Mouse (Mus musculus): ENCODE measurements around the gene BC016579. TPM values are rescaled to one million over a fixed set of nuclear protein-coding genes. Genes with fewer than 3 reads are reported as not detected.

BC016579 gene
- polyA plus RNA-seq, 1 experiment from 2014 or later, result 10.6 TPM

- Histone ChIP-seq H3K4me3 (ENCODE audit: low read depth, low read length) (no peak overlapping the region), H3K36me3 (ENCODE audit: control insufficient read depth, insufficient read depth, low read length) (no peaks in the 10 kb centered on the region), H3K9me3 (ENCODE audit: control insufficient read depth, low read length) (no peaks in the 10 kb centered on the region), H3K27ac (replicated peaks) (no peak overlapping the region), H3K4me1 (replicated peaks; ENCODE audit: control insufficient read depth, insufficient read depth) (no peaks in the 10 kb centered on the region), H3K4me2 (replicated peaks; ENCODE audit: low read depth) (no peak overlapping the region), H3K9ac (ENCODE audit: low read length) (no peak overlapping the region), H3K27me3 (ENCODE audit: control insufficient read depth, insufficient read depth, low read length) (no peaks in the 10 kb centered on the region)
- no peak for TF ChIP-seq EP300 (optimal IDR thresholded peaks at IDR 0.05)
- TF ChIP-seq CTCF (IDR thresholded peaks at IDR 0.05; ENCODE audit: low read depth), result no peak
- ATAC-seq (ENCODE audit: low FRiP score, low TSS enrichment), result no peak
- DNase-seq (ENCODE audit: low spot score), result no peak
- WGBS, result 72% methylated on average over 2 of the region's 2 CpGs
Measured at GRCm38 (mm10) chr16:45624791-45625190, 29.1 kb downstream of the BC016579 start.

GRCm38 (mm10) chr16:45623230-45623629, 30.6 kb downstream of the BC016579 start:
- TF ChIP-seq CTCF (IDR thresholded peaks at IDR 0.05; ENCODE audit: low read depth) (no peak), EP300 (optimal IDR thresholded peaks at IDR 0.05) (no peak)
- ATAC-seq (ENCODE audit: low FRiP score, low TSS enrichment) (no peak), DNase-seq (ENCODE audit: low spot score) (no peak)
- WGBS, result 76% methylated on average over 4 of the region's 4 CpGs
- no peak overlapping the region for H3K9ac ChIP-seq (ENCODE audit: low read length)
- H3K4me1 ChIP-seq (replicated peaks; ENCODE audit: control insufficient read depth, insufficient read depth), result no peaks in the 10 kb centered on the region
- no peak overlapping the region for H3K27ac ChIP-seq (replicated peaks)
- no peak overlapping the region for H3K4me2 ChIP-seq (replicated peaks; ENCODE audit: low read depth)
- H3K36me3 ChIP-seq (ENCODE audit: control insufficient read depth, insufficient read depth, low read length), result no peaks in the 10 kb centered on the region
- no peak overlapping the region for H3K4me3 ChIP-seq (ENCODE audit: low read depth, low read length)
- no peaks in the 10 kb centered on the region for H3K27me3 ChIP-seq (ENCODE audit: control insufficient read depth, insufficient read depth, low read length)
- H3K9me3 ChIP-seq (ENCODE audit: control insufficient read depth, low read length), result no peaks in the 10 kb centered on the region

DNA sequence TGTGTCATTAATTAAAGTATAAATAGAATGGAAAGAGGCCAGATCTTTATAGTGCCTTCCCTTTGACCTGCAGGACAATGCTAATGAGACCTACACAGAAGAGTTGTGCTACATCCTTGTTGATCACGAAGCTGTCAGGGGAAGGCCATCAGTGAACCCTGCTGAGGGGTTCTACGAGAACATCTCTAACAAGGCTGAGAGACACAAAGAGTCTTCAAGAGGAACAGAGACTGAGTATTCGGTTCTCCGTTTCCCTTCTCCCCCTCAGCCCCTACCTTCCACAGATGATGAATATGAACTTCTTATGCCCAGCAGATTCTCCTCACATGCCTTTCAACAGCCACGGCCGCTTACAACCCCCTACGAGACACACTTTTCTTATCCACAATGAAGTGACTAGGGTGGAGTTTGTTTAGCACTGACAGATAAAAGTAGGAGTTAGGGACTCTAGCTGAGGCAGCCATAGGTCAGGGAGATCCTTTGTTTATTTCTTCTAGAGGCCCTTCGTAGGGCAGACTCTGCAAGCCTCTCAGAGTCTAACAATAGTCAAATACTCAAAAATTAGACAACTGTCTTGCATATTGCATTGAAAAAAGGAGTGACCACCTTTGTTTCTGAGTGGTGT, 34.0 kb downstream of the BC016579 start:
- DNase-seq (ENCODE audit: low spot score), result no peak
- 40% methylated on average over 8 of the region's 8 CpGs for WGBS

DNA sequence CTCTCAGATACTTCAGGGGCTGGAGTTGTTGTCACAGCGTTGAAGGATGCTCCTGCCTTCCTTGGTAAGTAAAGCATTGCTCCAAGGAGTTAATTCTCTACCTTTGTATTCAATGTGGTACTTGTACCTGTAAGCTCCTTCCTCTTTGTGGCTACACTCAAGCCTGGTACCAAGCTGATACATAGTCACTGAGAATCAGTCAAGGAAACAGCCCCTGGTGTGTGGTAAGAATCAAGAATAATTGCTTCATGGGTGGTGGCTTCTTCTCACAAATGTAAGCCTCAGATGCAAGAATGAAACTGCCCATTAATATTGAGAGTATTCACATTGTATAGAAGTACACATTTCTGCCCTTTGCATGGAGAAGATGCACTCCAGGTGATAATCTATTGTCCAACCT, 37.9 kb downstream of the BC016579 start:
- TF ChIP-seq CTCF (IDR thresholded peaks at IDR 0.05; ENCODE audit: low read depth), result no peak
- no peak for TF ChIP-seq EP300 (optimal IDR thresholded peaks at IDR 0.05)
- no peak overlapping the region for H3K4me3 ChIP-seq (ENCODE audit: low read depth, low read length)
- H3K27ac ChIP-seq (replicated peaks), result no peak overlapping the region
- ATAC-seq (ENCODE audit: low FRiP score, low TSS enrichment) (no peak), DNase-seq (ENCODE audit: low spot score) (no peak)
- H3K27me3 ChIP-seq (ENCODE audit: control insufficient read depth, insufficient read depth, low read length), result no peaks in the 10 kb centered on the region
- H3K36me3 ChIP-seq (ENCODE audit: control insufficient read depth, insufficient read depth, low read length), result no peaks in the 10 kb centered on the region
- H3K4me1 ChIP-seq (replicated peaks; ENCODE audit: control insufficient read depth, insufficient read depth), result no peaks in the 10 kb centered on the region
- no peaks in the 10 kb centered on the region for H3K9me3 ChIP-seq (ENCODE audit: control insufficient read depth, low read length)
- 89% methylated on average over 1 of the region's 1 CpGs for WGBS
- no peak overlapping the region for H3K4me2 ChIP-seq (replicated peaks; ENCODE audit: low read depth)
- no peak overlapping the region for H3K9ac ChIP-seq (ENCODE audit: low read length)

More for the DNA sequence above, 34.0 kb downstream of the BC016579 start:
- ATAC-seq (ENCODE audit: low FRiP score, low TSS enrichment), result no peak
- no peak overlapping the region for H3K27ac ChIP-seq (replicated peaks)
- H3K36me3 ChIP-seq (ENCODE audit: control insufficient read depth, insufficient read depth, low read length), result no peaks in the 10 kb centered on the region
- no peaks in the 10 kb centered on the region for H3K9me3 ChIP-seq (ENCODE audit: control insufficient read depth, low read length)
- no peak overlapping the region for H3K4me3 ChIP-seq (ENCODE audit: low read depth, low read length)
- H3K9ac ChIP-seq (ENCODE audit: low read length), result no peak overlapping the region
- H3K27me3 ChIP-seq (ENCODE audit: control insufficient read depth, insufficient read depth, low read length), result no peaks in the 10 kb centered on the region
- TF ChIP-seq EP300 (optimal IDR thresholded peaks at IDR 0.05), result no peak
- TF ChIP-seq CTCF (IDR thresholded peaks at IDR 0.05; ENCODE audit: low read depth), result no peak
- no peaks in the 10 kb centered on the region for H3K4me1 ChIP-seq (replicated peaks; ENCODE audit: control insufficient read depth, insufficient read depth)
- H3K4me2 ChIP-seq (replicated peaks; ENCODE audit: low read depth), result no peak overlapping the region

DNA sequence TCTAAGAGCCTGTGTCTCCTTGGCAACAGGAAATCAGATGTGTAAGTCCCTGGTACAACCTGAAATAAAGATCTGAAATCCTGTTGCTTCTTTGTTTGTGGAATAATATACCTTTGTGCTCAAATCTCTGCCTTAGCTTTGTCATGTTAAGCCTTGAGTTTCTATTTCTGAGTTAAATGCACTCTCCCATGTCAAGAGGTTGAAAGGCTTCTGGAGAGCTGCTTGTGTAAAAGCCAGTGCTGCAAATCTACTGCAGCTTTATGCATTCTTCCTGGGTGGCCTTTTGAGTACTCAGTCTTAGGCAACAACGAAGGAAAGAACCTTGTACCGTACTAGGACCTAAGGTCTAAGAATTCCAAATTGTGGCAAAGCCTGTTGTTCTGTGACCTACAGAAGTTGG, 40.6 kb downstream of the BC016579 start:
- no peak for DNase-seq (ENCODE audit: low spot score)
- WGBS, result 39% methylated on average over 2 of the region's 2 CpGs
- no peaks in the 10 kb centered on the region for H3K9me3 ChIP-seq (ENCODE audit: control insufficient read depth, low read length)
- no peaks in the 10 kb centered on the region for H3K27me3 ChIP-seq (ENCODE audit: control insufficient read depth, insufficient read depth, low read length)
- H3K27ac ChIP-seq (replicated peaks), result no peak overlapping the region
- H3K36me3 ChIP-seq (ENCODE audit: control insufficient read depth, insufficient read depth, low read length), result no peaks in the 10 kb centered on the region
- H3K4me1 ChIP-seq (replicated peaks; ENCODE audit: control insufficient read depth, insufficient read depth), result no peaks in the 10 kb centered on the region
- H3K4me2 ChIP-seq (replicated peaks; ENCODE audit: low read depth), result no peak overlapping the region
- no peak overlapping the region for H3K4me3 ChIP-seq (ENCODE audit: low read depth, low read length)
- no peak for ATAC-seq (ENCODE audit: low FRiP score, low TSS enrichment)
- TF ChIP-seq CTCF (IDR thresholded peaks at IDR 0.05; ENCODE audit: low read depth) (no peak), EP300 (optimal IDR thresholded peaks at IDR 0.05) (no peak)
- no peak overlapping the region for H3K9ac ChIP-seq (ENCODE audit: low read length)

- no peak within 1 kb of the TSS for H3K4me3 ChIP-seq (ENCODE audit: low read depth, low read length)
- H3K27me3 ChIP-seq (ENCODE audit: control insufficient read depth, insufficient read depth, low read length), result no peaks in the 10 kb centered on the region
- H3K4me2 ChIP-seq (replicated peaks; ENCODE audit: low read depth), result no peak within 1 kb of the TSS
- peak within 1 kb of the TSS; percentile 66; the same call in 1 of the 2 replicates for H3K27ac ChIP-seq (replicated peaks)
- H3K9me3 ChIP-seq (ENCODE audit: control insufficient read depth, low read length), result no peaks in the 10 kb centered on the region
- DNase-seq (ENCODE audit: low spot score), result peak; percentile 26
- 48% methylated on average over 4 of the region's 4 CpGs for WGBS
- TF ChIP-seq EP300 (optimal IDR thresholded peaks at IDR 0.05), result no peak
- TF ChIP-seq CTCF (IDR thresholded peaks at IDR 0.05; ENCODE audit: low read depth), result no peak
- no peak within 1 kb of the TSS for H3K9ac ChIP-seq (ENCODE audit: low read length)
- H3K4me1 ChIP-seq (replicated peaks; ENCODE audit: control insufficient read depth, insufficient read depth), result no peaks in the 10 kb centered on the region
- ATAC-seq (ENCODE audit: low FRiP score, low TSS enrichment), result peak; percentile 72; the same call in 1 of the 2 replicates
- H3K36me3 ChIP-seq (ENCODE audit: control insufficient read depth, insufficient read depth, low read length), result no peaks in the 10 kb centered on the region
Measured at GRCm38 (mm10) chr16:45610267-45610666, 43.6 kb downstream of the BC016579 start, which contains the start of gene Gcsam. TSS of gene Gcsam (plus strand) at chr16:45610380.
